Mouse (Mus musculus) lung, adult 2 months (tissue): ENCODE results near the gene Rho. TPM values are rescaled to one million over a fixed set of nuclear protein-coding genes. Genes with fewer than 3 reads are reported as not detected.

Source experiments
- DNase-seq: peaks from one replicate; pipeline ENCODE4 v3.0.0; 2022
- H3K4me1 ChIP-seq: fragments of 200-500 bp; 2 replicates; pipeline ENCODE4 v1.6.1; 2011; ENCODE audit warnings: low read length; ENCODE audit not compliant: control insufficient read depth, insufficient read depth
- H3K4me3 ChIP-seq: fragments of 200-500 bp; replicated peaks from 2 replicates; pipeline ENCODE3; 2011; ENCODE audit warnings: low read depth, mild to moderate bottlenecking, control low read depth, low read length; ENCODE audit errors: extremely low read depth
- CTCF ChIP-seq: fragments of 200-500 bp; IDR thresholded peaks from 2 replicates; pipeline ENCODE4 v1.5.1; 2011; ENCODE audit warnings: mild to moderate bottlenecking, low read length, control low read depth; ENCODE audit not compliant: insufficient read depth
- POLR2A ChIP-seq: fragments of 200-500 bp; IDR thresholded peaks from 2 replicates; pipeline ENCODE4 v1.6.1; 2011; ENCODE audit warnings: low read depth, mild to moderate bottlenecking, control low read depth, low read length, borderline replicate concordance; ENCODE audit errors: extremely low read depth
- WGBS: fragments of 180-500 bp; shearing (Covaris S2); methylation state at CpG from one replicate; pipeline ENCODE4 v1.1.7; 2018; 5-methylcytosine and 5-hydroxymethylcytosine counted together
- polyA plus RNA-seq: library from polyadenylated mRNA; depleted of rRNA; stranded (reverse); fragments of >200 nt; gene quantifications from 2 replicates; pipeline ENCODE4 v1.2.3, GENCODE M21; 2012; rRNA removed

The Rho gene
- polyA plus RNA-seq, 1 experiment: 1.0 TPM

DNA sequence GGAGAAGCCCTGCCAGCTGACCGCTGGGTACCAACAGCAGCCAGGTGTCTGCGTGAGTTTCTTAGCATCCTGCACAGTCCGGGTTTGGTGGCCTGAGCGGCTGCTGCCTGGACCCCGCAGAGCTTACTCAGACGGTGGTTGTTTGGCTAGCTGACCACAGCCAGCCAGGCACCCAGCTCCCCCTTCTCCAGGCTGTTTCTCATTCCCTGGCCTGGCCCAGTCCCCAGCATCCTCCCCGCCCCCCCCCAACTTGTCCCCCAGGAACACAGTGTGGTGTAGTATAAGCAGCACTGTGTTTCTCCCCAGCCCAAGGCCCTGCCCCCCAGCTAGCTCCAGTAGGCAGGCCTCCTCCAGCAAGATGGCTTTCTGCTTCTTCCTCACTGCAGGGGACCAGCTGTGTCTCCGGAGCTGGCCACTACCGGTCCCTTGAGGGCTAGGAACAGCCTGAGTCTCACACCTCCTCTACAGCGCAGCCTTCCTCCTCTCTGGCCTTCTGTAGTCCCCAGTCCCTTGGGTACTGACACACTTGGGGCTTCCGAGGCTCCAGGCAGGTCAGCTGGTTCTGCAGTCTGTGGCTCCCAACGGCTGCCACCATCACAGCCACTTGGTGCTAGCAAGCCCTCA lies 55.0 kb downstream of the Rho start:
- peaks cover 57% of the 10 kb centered on the region for H3K4me1 ChIP-seq
- TF ChIP-seq POLR2A (no peak), CTCF (no peak)
- no peak overlapping the region for H3K4me3 ChIP-seq
- no peak for DNase-seq
- 56% methylated on average over 12 of the region's 12 CpGs for WGBS

DNA sequence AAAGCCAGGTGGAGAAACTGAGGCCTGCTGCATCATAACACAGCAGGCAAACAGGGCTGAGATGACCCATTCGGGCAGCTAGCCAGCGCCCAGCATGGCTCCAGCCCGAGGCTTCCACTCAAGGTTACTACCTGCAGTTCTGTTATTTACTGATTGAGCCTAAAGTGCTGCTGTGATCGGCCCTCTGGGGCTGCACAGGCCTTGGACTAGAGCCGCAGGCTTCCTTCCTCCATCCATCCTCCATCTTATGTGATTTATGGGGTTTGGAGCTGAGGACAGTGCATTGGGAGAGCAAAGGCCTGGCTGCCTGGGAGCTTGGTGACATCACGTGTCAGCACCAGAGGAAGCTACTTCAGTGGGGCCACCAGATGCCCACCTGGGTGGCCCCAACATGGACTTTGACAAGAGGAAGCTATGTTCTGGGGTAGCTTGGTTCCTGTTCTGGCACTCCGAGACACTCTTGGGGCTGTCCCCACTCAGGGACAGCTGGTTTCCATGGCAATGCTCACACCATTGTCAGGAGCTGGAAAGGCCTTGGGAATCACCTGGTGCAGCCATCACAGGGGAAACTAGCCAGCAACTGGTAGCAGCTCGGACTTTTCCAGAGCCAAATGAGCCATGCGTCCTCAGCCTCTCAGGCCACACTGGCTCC lies 55.7 kb downstream of the Rho start:
- WGBS: 45% methylated on average over 9 of the region's 9 CpGs
- peaks cover 57% of the 10 kb centered on the region for H3K4me1 ChIP-seq

DNA sequence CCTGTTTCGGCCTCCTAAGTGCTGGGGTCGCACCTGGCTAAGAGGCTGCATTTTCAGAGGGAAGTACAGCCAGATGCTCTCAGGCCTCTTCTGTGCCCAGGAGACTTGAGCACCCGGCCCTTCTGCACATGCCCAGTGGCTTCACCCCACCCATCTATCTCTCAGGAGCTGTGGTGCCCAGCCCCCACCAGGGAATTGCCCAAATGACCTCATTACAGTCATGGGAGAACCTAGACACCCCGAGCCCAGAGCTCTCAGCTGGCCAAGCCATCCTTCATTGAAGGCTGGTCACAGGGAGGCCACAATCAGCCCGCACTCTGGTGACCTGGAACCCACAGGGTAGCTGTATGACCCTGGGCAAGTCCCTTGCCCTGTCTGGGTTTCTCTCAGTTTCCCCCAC lies 57.5 kb downstream of the Rho start:
- TF ChIP-seq POLR2A (no peak), CTCF (no peak)
- 56% methylated on average over 5 of the region's 5 CpGs for WGBS
- no peak for DNase-seq
- no peak overlapping the region for H3K4me3 ChIP-seq
- H3K4me1 ChIP-seq: peaks cover 53% of the 10 kb centered on the region

More for the DNA sequence above, 55.7 kb downstream of the Rho start:
- DNase-seq: no peak
- H3K4me3 ChIP-seq: no peak overlapping the region
- TF ChIP-seq POLR2A: no peak
- TF ChIP-seq CTCF: no peak

DNA sequence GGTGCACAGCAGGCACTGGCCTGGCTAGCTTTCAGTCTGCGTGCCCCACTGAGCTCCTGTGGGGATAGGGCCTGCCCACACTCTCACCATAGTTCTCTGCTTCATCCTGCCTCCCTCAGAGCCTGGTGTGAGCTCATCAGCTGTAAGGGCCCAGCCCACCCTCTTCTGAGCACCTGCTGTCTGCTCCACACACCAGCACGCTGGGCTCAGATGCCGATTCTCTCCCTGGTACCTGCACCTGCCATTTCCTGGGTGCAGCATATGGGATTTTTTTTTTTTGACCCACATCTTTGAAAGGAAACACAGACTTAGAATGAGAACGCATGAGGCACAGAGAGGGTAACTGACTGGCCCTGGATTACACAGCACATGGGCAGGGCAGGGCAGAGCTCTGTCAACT lies 58.1 kb downstream of the Rho start:
- peaks cover 52% of the 10 kb centered on the region for H3K4me1 ChIP-seq
- no peak overlapping the region for H3K4me3 ChIP-seq
- TF ChIP-seq CTCF: no peak
- no peak for TF ChIP-seq POLR2A
- no peak for DNase-seq
- WGBS: 51% methylated on average over 4 of the region's 4 CpGs

Other genes with a start within 250 kb of the Rho start
- 2.2 and 21.5 TPM in 2 replicates for gene Tmem40, start 169.3 kb upstream of the Rho start, polyA plus RNA-seq
- 5.3 and 8.4 TPM in 2 replicates for gene Cand2, start 157.2 kb upstream of the Rho start, polyA plus RNA-seq
- 276 and 321 TPM in 2 replicates for gene Rpl32, start 123.0 kb upstream of the Rho start, polyA plus RNA-seq
- 1.7 and 2.0 TPM in 2 replicates for gene Efcab12, start 93.3 kb upstream of the Rho start, polyA plus RNA-seq
- 1.3 and 2.5 TPM in 2 replicates for gene Mbd4, start 78.4 kb upstream of the Rho start, polyA plus RNA-seq
- 12.6 and 13.4 TPM in 2 replicates for gene Ift122, start 78.3 kb upstream of the Rho start, polyA plus RNA-seq
- gene H1foo, start 13.2 kb downstream of the Rho start, polyA plus RNA-seq: not detected in 2 replicates
- gene Plxnd1, start 63.3 kb downstream of the Rho start, polyA plus RNA-seq: 146 and 185 TPM in 2 replicates